Mouse (Mus musculus): Measurements from ENCODE around the gene Galnt6. TPM values are rescaled to one million over a fixed set of nuclear protein-coding genes. Genes with fewer than 3 reads are reported as not detected.

The Galnt6 gene
- polyA plus RNA-seq, 1 experiment from 2014 or later = 0.14 TPM

DNA sequence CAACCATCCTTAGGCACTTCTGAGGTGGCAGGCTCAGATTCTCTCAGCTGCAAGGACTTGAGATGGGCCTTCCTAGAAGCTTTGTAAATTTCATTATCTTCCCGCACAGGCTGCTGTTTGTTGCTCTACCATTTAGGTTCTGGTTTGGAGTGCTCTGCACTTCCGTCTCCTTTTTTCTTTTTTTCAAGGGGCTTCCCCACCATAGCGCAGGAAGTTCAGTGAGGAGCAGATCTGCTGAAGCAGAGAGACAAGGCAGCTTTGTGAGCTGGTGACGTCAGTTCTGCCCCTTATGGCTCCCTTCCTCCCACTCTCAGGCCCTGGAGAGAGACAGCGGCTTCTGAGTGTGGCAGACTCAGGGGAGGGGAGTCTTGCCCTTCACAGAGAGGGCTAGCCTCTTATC is 3.4 kb upstream of the Galnt6 start:
- H3K4me2 ChIP-seq (ENCODE audit: low read length) = no peak overlapping the region
- H3K9ac ChIP-seq (replicated peaks; ENCODE audit: low read length) = no peak overlapping the region
- H3K27me3 ChIP-seq (ENCODE audit: control insufficient read depth, insufficient read depth, low read length) = peaks cover 26% of the 10 kb centered on the region
- no peak overlapping the region for H3K4me3 ChIP-seq (replicated peaks; ENCODE audit: low read depth, low read length)
- peaks cover 10% of the 10 kb centered on the region for H3K4me1 ChIP-seq (ENCODE audit: control insufficient read depth, insufficient read depth, low read length)
- no peak overlapping the region for H3K27ac ChIP-seq (replicated peaks; ENCODE audit: low read depth, low read length)
- DNase-seq = peak; percentile 19
- WGBS = 37% methylated on average over 5 of the region's 5 CpGs
- H3K9me3 ChIP-seq (ENCODE audit: control insufficient read depth, low read length) = no peaks in the 10 kb centered on the region
- no peak for ATAC-seq (ENCODE audit: low FRiP score, low TSS enrichment)
- H3K36me3 ChIP-seq (ENCODE audit: control insufficient read depth, insufficient read depth, low read length) = no peaks in the 10 kb centered on the region

- Histone ChIP-seq H3K4me2 (ENCODE audit: low read length) (no peak overlapping the region), H3K4me1 (ENCODE audit: control insufficient read depth, insufficient read depth, low read length) (peaks cover 10% of the 10 kb centered on the region), H3K9me3 (ENCODE audit: control insufficient read depth, low read length) (no peaks in the 10 kb centered on the region), H3K4me3 (replicated peaks; ENCODE audit: low read depth, low read length) (no peak overlapping the region), H3K27ac (replicated peaks; ENCODE audit: low read depth, low read length) (no peak overlapping the region), H3K27me3 (ENCODE audit: control insufficient read depth, insufficient read depth, low read length) (peaks cover 33% of the 10 kb centered on the region), H3K36me3 (ENCODE audit: control insufficient read depth, insufficient read depth, low read length) (no peaks in the 10 kb centered on the region), H3K9ac (replicated peaks; ENCODE audit: low read length) (no peak overlapping the region)
- DNase-seq (no peak), ATAC-seq (ENCODE audit: low FRiP score, low TSS enrichment) (no peak)
- WGBS = 57% methylated on average over 9 of the region's 9 CpGs
These were observed 1.9 kb upstream of the Galnt6 start for GRCm38 (mm10) chr15:100731081-100731480.

DNA sequence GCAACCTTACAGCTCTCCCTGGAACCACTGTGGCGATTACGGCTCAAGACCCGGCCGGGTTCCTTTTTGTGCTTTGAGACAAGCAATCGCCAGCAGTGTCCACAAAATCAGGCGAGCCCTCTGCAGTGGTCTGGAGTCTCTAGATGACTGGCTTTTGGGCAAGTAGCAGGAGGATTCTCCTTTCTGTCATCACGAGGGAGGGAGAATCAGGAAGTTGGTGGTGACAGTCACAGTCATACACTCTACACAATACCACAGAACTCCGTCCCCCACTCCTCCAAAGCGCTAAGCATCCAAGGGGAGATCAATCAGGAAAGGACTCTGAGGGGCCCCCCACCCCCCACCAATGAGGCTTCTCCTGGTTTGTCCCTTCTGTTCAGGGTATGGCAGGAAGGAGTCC is 590 bp downstream of the Galnt6 start:
- peak overlapping the region; percentile 56 for H3K4me2 ChIP-seq (ENCODE audit: low read length)
- peak overlapping the region; percentile 33 for H3K4me3 ChIP-seq (replicated peaks; ENCODE audit: low read depth, low read length)
- H3K36me3 ChIP-seq (ENCODE audit: control insufficient read depth, insufficient read depth, low read length) = no peaks in the 10 kb centered on the region
- ATAC-seq (ENCODE audit: low FRiP score, low TSS enrichment) (no peak), DNase-seq (no peak)
- H3K9me3 ChIP-seq (ENCODE audit: control insufficient read depth, low read length) = no peaks in the 10 kb centered on the region
- H3K9ac ChIP-seq (replicated peaks; ENCODE audit: low read length) = 0 out of 2 replicates have a peak overlapping the region, but pooled peaks have one; percentile 23
- 26% methylated on average over 9 of the region's 9 CpGs for WGBS
- H3K27me3 ChIP-seq (ENCODE audit: control insufficient read depth, insufficient read depth, low read length) = peaks cover 33% of the 10 kb centered on the region
- H3K4me1 ChIP-seq (ENCODE audit: control insufficient read depth, insufficient read depth, low read length) = peaks cover 10% of the 10 kb centered on the region
- H3K27ac ChIP-seq (replicated peaks; ENCODE audit: low read depth, low read length) = no peak overlapping the region

GRCm38 (mm10) chr15:100727834-100728233 is 1.3 kb downstream of the Galnt6 start:
- WGBS = 83% methylated on average over 11 of the region's 11 CpGs
- H3K4me1 ChIP-seq (ENCODE audit: control insufficient read depth, insufficient read depth, low read length) = peaks cover 10% of the 10 kb centered on the region
- no peaks in the 10 kb centered on the region for H3K9me3 ChIP-seq (ENCODE audit: control insufficient read depth, low read length)
- no peak overlapping the region for H3K9ac ChIP-seq (replicated peaks; ENCODE audit: low read length)
- no peak overlapping the region for H3K4me2 ChIP-seq (ENCODE audit: low read length)
- H3K36me3 ChIP-seq (ENCODE audit: control insufficient read depth, insufficient read depth, low read length) = no peaks in the 10 kb centered on the region
- no peak for DNase-seq
- H3K4me3 ChIP-seq (replicated peaks; ENCODE audit: low read depth, low read length) = no peak overlapping the region
- H3K27me3 ChIP-seq (ENCODE audit: control insufficient read depth, insufficient read depth, low read length) = peaks cover 33% of the 10 kb centered on the region
- no peak for ATAC-seq (ENCODE audit: low FRiP score, low TSS enrichment)
- H3K27ac ChIP-seq (replicated peaks; ENCODE audit: low read depth, low read length) = no peak overlapping the region

- Histone ChIP-seq H3K9ac (replicated peaks; ENCODE audit: low read length) (no peak overlapping the region), H3K4me1 (ENCODE audit: control insufficient read depth, insufficient read depth, low read length) (peaks cover 10% of the 10 kb centered on the region), H3K27me3 (ENCODE audit: control insufficient read depth, insufficient read depth, low read length) (peaks cover 33% of the 10 kb centered on the region), H3K4me2 (ENCODE audit: low read length) (no peak overlapping the region), H3K9me3 (ENCODE audit: control insufficient read depth, low read length) (no peaks in the 10 kb centered on the region), H3K4me3 (replicated peaks; ENCODE audit: low read depth, low read length) (no peak overlapping the region), H3K36me3 (ENCODE audit: control insufficient read depth, insufficient read depth, low read length) (no peaks in the 10 kb centered on the region), H3K27ac (replicated peaks; ENCODE audit: low read depth, low read length) (no peak overlapping the region)
- WGBS = 86% methylated on average over 11 of the region's 11 CpGs
- ATAC-seq (ENCODE audit: low FRiP score, low TSS enrichment) (no peak), DNase-seq (no peak)
These were observed 2.5 kb downstream of the Galnt6 start for GRCm38 (mm10) chr15:100726721-100727120.

- DNase-seq = no peak
- Histone ChIP-seq H3K27ac (replicated peaks; ENCODE audit: low read depth, low read length) (no peak overlapping the region), H3K4me3 (replicated peaks; ENCODE audit: low read depth, low read length) (no peak overlapping the region), H3K9me3 (ENCODE audit: control insufficient read depth, low read length) (no peaks in the 10 kb centered on the region), H3K9ac (replicated peaks; ENCODE audit: low read length) (no peak overlapping the region), H3K27me3 (ENCODE audit: control insufficient read depth, insufficient read depth, low read length) (peaks cover 15% of the 10 kb centered on the region; the same call in 1 of the 2 replicates), H3K4me1 (ENCODE audit: control insufficient read depth, insufficient read depth, low read length) (no peaks in the 10 kb centered on the region), H3K36me3 (ENCODE audit: control insufficient read depth, insufficient read depth, low read length) (no peaks in the 10 kb centered on the region), H3K4me2 (ENCODE audit: low read length) (no peak overlapping the region)
- ATAC-seq (ENCODE audit: low FRiP score, low TSS enrichment) = no peak
- WGBS = 86% methylated on average over 14 of the region's 14 CpGs
These were observed 5.7 kb downstream of the Galnt6 start for GRCm38 (mm10) chr15:100723505-100723904.

DNA sequence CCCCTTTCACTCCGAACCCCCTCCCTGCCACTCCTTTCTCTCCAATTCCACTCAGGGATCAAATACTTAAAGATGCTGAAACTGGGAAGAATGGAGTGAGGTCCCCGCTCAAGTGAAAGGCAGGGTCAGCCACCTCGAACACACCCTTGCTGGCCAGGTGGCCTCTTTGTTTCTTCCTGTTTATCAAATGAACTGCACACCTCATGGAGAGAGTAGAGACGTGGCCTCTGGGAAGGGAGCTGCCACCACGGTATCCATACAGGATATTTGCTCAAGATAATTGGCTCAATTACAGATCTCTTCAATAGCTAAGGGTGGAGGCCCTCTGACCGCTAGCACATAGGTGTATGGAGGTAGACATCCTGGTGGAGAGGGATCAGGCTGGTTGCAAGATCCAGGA is 6.6 kb downstream of the Galnt6 start:
- Histone ChIP-seq H3K4me3 (replicated peaks; ENCODE audit: low read depth, low read length) (no peak overlapping the region), H3K9me3 (ENCODE audit: control insufficient read depth, low read length) (no peaks in the 10 kb centered on the region), H3K27me3 (ENCODE audit: control insufficient read depth, insufficient read depth, low read length) (peaks cover 7% of the 10 kb centered on the region; the same call in 1 of the 2 replicates), H3K4me2 (ENCODE audit: low read length) (no peak overlapping the region), H3K4me1 (ENCODE audit: control insufficient read depth, insufficient read depth, low read length) (no peaks in the 10 kb centered on the region), H3K27ac (replicated peaks; ENCODE audit: low read depth, low read length) (no peak overlapping the region), H3K36me3 (ENCODE audit: control insufficient read depth, insufficient read depth, low read length) (no peaks in the 10 kb centered on the region), H3K9ac (replicated peaks; ENCODE audit: low read length) (no peak overlapping the region)
- no peak for DNase-seq
- ATAC-seq (ENCODE audit: low FRiP score, low TSS enrichment) = no peak
- 79% methylated on average over 6 of the region's 6 CpGs for WGBS

DNA sequence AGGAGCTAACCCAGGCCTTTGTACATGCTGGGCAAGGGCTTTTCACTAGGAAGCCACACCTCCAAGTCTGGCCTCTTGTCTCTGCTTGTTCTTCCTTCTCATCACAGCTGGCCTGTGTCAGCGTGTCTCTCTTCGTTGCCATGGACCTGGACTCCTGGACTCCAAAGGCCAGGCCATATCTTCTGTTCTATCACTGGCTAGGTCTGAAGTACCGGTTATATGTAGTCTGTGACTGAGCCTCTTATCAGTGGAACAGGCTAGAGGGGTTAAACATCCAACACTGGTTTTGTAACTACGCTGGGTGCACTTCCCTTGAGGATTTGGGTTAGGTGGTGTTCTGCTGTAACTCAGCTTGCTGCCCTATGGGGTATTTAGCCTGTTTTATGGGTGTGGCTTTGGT is 7.2 kb downstream of the Galnt6 start:
- DNase-seq (no peak), ATAC-seq (ENCODE audit: low FRiP score, low TSS enrichment) (no peak)
- H3K9ac ChIP-seq (replicated peaks; ENCODE audit: low read length) = no peak overlapping the region
- H3K4me3 ChIP-seq (replicated peaks; ENCODE audit: low read depth, low read length) = no peak overlapping the region
- no peaks in the 10 kb centered on the region for H3K9me3 ChIP-seq (ENCODE audit: control insufficient read depth, low read length)
- no peak overlapping the region for H3K27ac ChIP-seq (replicated peaks; ENCODE audit: low read depth, low read length)
- 66% methylated on average over 4 of the region's 4 CpGs for WGBS
- H3K27me3 ChIP-seq (ENCODE audit: control insufficient read depth, insufficient read depth, low read length) = peaks cover 1% of the 10 kb centered on the region; the same call in 1 of the 2 replicates
- no peaks in the 10 kb centered on the region for H3K36me3 ChIP-seq (ENCODE audit: control insufficient read depth, insufficient read depth, low read length)
- no peak overlapping the region for H3K4me2 ChIP-seq (ENCODE audit: low read length)
- H3K4me1 ChIP-seq (ENCODE audit: control insufficient read depth, insufficient read depth, low read length) = no peaks in the 10 kb centered on the region

- ATAC-seq (ENCODE audit: low FRiP score, low TSS enrichment) = no peak
- H3K36me3 ChIP-seq (ENCODE audit: control insufficient read depth, insufficient read depth, low read length) = no peaks in the 10 kb centered on the region
- WGBS = 90% methylated on average over 5 of the region's 5 CpGs
These were observed 7.7 kb downstream of the Galnt6 start for GRCm38 (mm10) chr15:100721445-100721844.

More at GRCm38 (mm10) chr15:100721445-100721844, 7.7 kb downstream of the Galnt6 start:
- Histone ChIP-seq H3K27ac (replicated peaks; ENCODE audit: low read depth, low read length) (no peak overlapping the region), H3K9me3 (ENCODE audit: control insufficient read depth, low read length) (no peaks in the 10 kb centered on the region), H3K9ac (replicated peaks; ENCODE audit: low read length) (no peak overlapping the region), H3K4me1 (ENCODE audit: control insufficient read depth, insufficient read depth, low read length) (no peaks in the 10 kb centered on the region), H3K4me2 (ENCODE audit: low read length) (no peak overlapping the region), H3K27me3 (ENCODE audit: control insufficient read depth, insufficient read depth, low read length) (no peaks in the 10 kb centered on the region), H3K4me3 (replicated peaks; ENCODE audit: low read depth, low read length) (no peak overlapping the region)
- DNase-seq = no peak

Measured in midbrain, embryonic 14.5 days (tissue).